Mouse (Mus musculus) activated CD4-positive, CD25-positive, alpha-beta regulatory T cell, adult 4 months (primary cell): ENCODE data around the gene Cbr4. TPM values are rescaled to one million over a fixed set of nuclear protein-coding genes. Genes with fewer than 3 reads are reported as not detected.
A peak's percentile ranks its signal among the peaks of the same experiment; 100 is the strongest.

Experiments
- ATAC-seq: one replicate; pipeline ENCODE4 v1.8.0; 2017
- polyA plus RNA-seq, 2 experiments: library from polyadenylated mRNA; unstranded; fragments of 100-300 nt; shearing (Covaris generic); gene quantifications; one replicate each; pipeline ENCODE4 v1.2.1; 2017

Gene Cbr4
- 10 to 100 TPM; 17.3 to 27.7 TPM for polyA plus RNA-seq

DNA sequence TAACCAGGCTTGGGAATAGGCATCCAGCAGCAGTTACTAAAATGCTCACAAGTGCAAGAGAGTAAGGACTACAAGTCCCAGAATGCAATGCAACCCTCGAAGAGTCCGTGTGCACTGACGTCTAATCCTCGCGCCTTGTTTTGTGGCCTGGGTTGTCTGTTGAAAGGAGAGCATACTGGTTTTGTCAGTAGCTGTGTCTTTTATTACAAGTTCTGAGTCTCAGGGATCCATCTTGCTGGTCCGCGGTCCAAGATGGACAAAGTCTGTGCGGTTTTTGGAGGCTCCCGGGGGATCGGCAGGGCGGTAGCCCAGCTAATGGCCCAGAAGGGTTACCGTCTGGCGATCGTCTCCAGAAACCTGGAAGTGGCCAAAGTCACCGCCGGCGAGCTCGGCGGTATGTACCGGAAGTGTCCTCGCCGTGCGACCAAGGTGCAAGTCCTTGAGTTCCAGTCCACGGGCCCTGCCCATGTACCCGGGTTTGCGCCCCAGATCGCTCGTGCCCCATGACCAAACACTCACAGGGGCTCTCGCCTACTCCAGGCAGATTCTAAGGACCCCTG lies at the start of gene Cbr4:
Gene Cbr4 (plus strand): TSS at position 138 of the 560 bp plus-strand sequence.
- peak; percentile 99 for ATAC-seq

DNA sequence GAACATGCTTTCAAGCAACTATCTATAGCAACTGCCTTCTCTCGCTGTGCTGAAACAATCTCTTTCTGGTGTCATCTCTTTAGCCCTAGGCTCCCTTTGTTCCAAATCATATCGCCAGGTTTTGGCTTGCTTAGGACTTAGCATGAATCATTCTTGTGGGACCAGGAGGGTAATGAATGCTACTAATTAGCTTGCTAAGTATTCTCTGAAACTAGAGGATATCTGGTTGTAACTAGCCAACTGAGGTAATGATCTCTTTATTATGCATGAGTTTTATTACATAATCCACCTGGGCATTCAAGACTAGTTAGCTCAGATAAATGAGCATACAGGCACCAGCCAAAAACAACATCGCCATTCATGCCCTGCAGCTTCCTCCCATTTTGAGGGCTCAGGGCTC lies 44.5 kb upstream of the Cbr4 start:
- ATAC-seq = no peak

DNA sequence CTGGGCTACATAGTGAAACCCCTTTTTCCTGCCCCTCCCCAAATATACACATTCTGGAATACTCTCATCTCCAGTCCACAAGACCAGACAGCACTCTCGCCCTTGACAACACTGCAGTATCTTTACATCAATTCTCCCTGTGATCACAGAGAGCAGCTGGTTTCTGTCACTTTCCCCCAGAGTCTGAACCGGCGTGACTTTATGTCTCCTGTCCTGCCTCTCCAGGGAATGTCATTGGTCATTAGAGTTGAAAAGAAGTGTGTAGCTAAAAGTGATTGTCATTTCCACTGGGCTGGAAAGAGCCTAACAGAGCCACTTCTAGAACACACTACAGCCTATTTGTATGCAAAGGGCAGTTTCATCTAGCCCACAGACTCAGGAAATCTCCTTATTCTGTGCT lies 43.2 kb upstream of the Cbr4 start:
- ATAC-seq = no peak

DNA sequence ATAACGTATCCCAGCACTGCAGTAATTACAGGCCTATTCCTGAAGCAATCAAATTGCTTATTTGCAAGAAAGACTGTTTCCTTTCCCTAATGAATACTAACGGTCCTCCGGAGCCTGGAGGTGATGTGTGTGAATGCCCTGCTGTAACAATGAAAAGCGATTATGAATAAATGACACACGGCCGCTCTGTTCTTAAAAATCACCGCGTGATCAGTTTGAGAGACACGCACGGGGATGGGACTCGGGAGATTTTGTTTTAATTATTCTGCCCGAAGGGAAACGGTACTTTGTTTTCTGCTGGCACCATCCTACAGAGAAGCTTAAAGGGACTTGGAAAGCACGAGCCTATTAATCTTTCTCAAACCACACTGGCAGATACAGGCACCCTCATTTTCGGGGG lies 41.2 kb upstream of the Cbr4 start:
- ATAC-seq = no peak

DNA sequence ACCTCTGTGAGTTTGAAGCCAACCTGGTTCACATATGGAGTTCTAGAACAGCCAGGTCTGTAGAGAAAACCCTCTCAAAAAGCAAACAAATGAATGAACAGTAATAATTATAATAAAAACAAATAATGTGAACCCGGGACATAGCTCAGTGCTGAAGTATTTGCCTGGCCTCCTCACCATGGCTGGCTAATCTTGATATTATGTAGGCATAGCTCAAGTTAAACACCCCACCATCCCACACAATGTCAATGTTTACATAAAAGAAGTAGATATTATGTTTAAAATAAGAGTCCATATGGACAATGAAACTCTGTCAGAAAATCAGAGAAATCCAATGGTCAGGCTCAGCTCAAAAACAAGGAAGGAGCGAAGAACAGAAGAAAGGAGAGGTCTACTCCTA lies 39.4 kb upstream of the Cbr4 start:
- ATAC-seq = no peak

DNA sequence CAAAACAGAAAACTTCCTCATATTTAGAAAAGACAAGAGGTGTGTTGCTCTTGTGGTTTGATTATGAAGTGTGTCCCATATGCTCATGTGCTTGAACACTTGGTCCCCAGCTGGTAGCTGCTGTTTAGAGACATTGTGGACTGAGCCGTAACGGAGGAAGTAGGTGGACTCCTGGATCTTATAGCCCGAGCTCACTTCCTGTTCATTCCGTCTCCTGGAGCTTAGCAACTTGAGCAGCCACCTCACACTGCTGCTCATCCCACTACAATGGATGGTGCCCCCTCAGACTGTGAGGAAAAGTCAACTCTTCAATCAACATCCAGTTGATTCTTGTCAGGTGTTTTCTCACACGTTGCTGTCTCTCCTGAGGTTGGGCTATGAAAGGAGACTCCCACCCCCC lies 38.7 kb upstream of the Cbr4 start:
- peak; percentile 12 for ATAC-seq

DNA sequence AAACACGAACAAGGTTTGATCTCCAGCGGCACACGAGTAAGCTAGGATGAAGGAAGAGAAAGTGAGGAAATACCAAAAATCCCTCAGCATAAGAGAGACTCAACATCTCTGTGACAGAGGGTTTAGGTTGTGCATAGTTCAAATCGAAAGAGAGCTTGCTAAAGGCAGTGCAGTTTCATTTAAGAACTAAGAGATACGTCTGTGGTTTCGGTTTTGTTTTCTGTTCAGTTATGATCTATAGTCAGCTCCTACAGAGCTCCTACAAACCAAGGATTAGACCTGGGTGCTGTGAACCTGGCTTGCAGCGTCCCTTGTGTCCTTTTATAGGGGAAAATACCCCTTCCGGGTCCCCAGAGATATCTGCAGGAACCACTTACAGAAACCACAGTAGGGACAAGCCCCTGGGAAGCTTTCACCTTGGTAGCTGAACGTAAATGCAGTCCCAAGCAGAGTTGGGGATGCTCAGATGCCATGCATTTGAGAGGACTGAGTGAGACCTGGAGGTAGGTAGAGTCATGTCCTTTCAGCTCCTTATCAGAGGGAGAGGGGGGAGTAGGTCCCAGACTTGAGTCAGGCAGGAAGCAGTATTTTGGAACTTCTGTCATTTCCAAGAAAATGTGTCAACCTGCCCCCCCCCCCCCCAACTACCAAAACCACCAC lies 36.5 kb upstream of the Cbr4 start:
- ATAC-seq = peak; percentile 93

DNA sequence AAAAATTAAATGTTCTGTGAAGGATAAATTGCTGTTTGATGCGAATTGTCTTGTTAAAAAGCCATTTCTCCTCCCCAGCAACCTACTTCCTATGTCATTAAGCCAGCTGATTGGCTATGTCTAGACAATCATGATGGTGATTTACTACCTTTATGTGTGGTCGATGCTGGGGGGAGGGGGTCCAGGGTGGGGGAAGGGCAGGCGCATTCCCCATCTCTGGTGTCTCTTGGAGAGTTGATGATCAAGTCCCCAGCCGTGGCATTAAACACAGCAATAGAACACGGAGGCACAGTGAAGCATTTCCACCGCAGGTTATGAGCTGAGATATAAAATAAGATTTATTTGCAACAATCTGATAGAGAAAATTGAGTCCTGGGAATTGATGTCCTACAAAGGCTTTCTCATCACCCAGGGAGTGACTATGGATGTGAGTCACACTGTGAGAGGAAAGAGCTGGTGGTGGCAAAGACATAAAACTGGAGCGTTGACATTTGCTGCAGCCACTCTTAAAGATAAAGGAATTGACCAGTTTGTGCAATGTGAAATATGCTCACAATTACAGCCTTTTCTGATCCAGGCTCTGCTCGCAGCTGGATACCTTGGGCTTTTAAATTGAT lies 35.7 kb upstream of the Cbr4 start:
- ATAC-seq = no peak

DNA sequence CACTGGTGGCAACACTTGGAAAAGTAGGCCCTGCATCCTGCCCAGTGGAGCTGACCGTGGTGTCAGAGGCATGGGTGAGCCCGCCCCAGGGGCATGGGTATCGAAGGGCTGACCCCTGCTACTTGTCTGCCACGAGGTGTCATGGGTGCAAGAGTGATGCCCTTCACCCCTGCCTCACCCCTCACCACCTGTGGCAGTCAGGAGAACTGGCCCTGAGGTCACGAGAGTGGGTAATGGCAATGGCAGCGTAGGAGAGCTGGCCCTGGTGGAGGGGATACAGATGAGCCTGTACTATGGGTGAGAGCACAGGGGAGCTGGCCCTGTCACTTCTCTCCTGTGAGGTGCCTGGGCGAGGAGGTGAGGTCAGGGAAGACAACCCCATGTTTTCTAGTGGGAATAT lies 27.8 kb upstream of the Cbr4 start:
- ATAC-seq = no peak

DNA sequence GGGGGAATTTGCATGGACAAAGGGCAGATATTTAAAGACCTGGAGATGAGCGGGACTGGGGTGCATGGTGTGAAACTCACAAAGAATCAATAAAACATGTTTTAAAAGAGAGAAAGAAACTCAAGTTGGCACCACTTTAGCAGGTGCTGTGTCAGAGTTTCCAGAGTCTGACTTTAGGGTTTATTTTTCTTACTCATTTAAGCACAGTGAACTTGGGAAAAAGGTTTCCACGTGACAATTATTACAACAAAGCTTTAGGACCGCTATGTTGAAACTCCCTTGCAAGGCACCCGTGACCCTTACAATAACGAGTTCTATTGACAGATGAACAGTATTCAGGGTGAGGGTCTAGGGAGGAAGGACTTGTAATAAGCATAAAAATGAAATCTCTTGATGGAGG lies 25.3 kb upstream of the Cbr4 start:
- ATAC-seq = no peak

DNA sequence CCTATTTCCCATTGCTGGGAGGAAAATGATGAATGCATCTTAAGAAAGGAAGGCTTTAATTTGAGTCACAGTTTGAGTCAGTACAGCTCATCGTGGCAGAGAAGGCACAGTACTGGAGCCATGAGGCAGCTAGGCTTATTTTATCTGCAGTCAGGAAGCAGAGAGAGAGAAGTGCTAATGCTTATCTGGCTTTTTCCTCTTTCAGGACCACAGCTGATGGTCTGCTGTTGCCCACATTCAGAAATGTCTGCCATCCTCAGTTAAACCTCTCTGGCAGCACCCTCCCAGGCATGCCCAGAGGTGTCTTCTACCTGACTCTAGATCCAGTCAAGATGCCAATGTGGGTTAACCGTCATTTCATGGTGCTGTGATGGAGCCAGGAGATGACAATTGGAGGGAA lies 23.1 kb upstream of the Cbr4 start:
- ATAC-seq = no peak

DNA sequence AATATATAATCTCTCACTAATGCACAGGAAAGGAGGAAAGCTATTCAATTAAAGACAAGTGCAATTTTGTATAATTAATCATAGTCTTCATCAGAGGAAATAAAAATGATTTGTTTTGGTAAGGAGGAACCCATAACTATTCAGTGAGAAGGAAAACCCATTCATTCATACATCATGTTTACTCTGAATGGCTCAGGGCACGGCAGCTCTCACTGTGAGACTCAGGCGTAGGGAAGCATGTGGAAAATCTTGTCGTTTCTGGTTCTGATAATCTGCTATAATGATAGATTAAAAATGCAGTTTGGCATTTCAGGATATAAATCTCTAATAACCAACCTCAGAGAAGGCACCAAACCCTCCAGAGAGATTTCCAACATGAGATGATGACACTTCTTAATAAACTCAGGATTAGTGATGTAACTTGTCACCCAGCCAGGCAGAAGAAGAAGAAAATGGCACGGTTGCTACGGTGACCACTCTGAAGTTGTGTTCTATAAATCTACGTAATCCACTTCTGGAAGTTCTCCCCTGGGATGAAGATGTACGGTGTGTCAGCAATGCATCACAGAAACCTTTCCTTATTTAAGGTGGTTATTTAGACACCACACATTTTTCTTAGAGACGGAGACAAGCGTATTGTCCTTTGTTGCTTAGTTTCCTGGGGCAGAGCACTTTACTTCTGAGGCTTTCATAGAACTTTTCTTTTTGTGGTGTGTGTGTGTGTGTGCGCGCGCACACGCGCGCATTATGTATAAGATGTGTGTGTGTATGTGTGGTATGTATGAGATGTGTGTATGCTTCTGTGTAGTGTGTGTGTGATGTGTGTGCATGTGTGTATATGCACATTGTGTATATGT lies 20.6 kb upstream of the Cbr4 start:
- no peak for ATAC-seq

DNA sequence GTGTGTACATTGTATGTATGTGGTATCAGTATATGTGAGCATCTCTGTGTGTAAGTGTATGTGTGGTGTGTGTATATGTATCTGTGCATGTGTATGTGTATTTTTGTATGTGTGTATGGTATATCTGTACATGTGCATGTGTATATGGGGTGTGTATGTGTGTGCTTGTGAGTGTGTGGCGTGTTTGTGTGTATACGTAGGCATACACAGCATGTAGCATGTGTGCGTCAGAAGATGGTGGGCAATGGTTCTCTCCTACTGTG lies 20.1 kb upstream of the Cbr4 start:
- ATAC-seq = no peak

DNA sequence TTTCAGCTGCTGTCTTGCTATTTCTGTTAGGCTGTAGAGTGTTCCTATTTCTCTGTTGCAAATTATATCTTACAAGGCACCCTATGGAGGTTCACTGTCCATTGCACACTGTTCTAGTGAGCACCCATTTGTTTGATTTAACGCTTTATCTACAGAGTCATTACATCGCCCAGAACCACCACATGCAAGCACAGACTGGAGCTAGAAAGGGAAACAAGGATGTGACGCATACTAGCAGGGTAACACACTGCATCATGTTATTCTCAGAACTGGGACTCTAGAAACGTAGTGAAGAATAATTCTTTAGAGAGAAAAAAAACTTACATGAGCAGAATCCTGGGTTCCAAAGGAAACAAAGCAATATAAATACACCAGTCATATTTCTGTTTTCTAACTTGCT lies 17.3 kb upstream of the Cbr4 start:
- ATAC-seq = no peak

DNA sequence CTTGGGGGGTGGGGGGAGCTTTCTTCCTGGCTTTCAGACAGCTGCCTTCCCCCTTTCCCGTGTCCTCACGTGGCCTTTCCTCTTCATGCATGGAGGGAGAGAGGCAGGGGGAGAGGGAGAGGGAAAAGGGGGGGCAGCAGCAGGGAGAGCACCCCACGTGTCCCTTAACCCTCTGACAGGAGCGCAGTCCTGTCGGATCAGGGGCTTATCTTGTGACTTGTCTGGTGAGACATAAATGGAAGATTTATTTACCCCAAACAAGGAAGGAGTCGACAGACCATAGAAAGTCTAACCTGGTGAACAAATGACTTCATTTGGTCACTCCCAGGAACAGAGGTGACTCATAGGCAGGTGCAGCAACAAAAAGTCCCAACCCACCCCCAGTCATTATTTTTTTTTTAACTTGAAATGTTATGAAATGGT lies 12.3 kb upstream of the Cbr4 start:
- no peak for ATAC-seq

DNA sequence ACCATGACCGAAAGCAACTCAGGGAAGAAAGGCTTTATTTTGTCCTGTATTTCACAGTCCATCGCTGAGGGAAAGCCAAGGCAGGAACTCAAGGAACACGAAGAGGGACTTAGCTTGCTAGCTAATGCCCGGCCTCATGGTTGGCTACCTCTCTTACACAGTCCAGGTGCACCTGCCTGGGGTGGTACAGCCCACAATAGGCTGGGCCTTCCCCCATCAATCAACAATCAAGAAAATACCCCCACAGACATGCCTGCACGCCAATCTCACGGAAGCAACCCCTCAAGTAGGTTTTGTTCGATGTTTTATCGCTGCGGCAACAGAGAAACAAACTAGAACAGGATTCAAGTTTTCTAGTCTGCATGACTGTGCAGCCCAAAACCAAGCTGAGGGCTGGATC lies 11.4 kb upstream of the Cbr4 start:
- ATAC-seq = no peak

DNA sequence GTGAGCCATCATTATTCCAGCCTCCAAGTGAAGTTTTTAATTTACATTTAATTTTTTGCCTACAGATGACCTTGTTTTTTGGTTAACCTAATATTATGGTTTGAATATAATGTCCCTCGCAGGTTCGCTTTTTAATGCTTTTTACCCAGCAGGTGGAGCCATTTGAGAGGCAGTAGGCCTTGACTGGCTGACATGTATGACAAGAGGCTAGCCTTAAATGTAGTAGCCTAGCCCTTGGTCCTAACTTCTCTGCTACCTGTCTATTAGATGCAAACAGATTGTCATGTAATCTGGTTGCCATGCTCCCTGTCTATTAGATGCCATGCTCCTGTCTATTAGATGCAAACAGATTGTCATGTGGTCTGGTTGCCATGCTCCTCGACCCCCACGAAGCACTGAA lies 9.4 kb upstream of the Cbr4 start:
- no peak for ATAC-seq

DNA sequence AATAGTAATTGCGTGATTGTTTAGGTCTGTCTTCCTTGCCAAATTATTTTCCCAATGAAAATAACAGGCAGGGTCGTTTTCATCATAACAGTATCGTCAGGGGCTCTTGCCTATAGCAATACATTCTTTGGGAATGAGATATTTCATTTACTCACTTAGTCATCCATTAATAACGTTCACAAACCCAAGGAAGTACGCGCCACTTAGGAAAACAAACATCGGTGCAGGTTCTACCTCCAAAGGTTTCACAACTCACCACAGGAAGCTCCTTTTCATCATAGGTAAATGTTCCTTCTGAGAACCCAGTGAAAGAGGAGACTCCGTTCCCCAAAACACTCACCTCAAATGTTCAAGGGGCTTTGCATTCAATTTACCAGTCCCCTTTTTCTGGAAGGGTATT lies 8.7 kb upstream of the Cbr4 start:
- no peak for ATAC-seq

DNA sequence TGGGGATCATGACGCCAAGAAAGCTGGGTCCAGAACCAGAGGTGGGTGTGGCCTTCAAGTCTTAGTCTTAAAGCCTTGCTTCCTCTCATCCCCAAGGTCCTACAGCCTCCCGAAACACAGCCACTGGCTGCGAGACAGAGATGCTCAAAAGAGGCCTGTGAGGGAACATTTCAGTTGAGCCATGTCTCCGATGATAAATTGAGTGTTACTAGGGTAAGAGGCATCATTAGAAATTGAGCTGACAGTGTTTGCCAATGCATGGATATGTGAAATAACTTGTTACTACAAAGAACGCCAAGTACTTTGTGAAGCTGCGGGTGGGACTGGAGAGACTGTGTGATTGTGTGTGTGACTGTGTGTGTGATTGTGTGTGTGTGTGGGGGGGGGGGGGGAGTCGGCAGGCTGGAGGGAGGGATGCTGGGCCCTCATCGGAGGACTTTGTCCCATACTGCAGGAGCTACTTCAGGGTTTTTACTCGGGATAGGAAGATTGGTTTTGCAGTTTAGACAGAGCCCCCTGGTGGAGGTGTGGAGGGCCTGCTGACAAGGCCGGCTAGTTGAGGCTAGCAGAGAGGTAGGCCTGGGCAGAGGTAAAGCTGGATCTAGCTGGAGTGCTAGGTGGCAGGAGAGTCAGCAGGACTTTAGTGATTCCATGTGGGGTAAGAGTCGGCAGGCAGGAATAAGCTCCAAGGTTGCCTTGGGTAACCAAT lies 7.9 kb upstream of the Cbr4 start:
- ATAC-seq = peak; percentile 82

DNA sequence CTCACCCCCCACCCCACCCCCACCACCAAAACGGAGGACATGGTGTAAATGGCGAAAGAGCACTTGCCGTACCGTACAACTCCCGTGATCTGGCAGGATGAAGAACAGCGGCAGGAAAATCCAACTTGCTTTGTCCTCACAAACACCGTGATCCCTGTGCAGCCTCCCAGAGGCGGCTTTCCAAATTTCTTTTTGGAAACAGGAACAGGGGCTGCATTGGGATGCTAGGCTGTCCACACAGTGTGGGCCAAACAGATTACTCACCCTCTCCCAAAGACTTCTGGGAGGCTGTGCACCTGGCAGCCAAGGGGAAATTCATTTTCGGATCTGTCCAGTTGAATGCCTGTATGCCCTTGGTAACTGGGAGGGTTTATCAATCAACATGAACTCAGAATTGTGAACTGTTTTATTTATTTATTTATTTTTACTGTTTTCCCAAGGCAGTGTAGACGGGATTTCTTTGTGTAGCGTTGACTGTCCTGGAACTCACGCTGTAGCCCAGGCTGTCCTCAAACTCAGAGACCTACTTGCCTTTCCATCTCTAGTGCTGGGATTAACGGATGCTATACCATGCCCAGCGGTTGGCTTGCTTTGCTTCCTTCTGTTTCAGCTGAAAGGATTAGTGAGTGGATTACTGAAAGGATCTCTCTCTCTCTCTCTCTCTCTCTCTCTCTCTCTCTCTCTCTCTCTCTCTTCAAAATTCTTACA lies 7.1 kb upstream of the Cbr4 start:
- ATAC-seq = no peak

DNA sequence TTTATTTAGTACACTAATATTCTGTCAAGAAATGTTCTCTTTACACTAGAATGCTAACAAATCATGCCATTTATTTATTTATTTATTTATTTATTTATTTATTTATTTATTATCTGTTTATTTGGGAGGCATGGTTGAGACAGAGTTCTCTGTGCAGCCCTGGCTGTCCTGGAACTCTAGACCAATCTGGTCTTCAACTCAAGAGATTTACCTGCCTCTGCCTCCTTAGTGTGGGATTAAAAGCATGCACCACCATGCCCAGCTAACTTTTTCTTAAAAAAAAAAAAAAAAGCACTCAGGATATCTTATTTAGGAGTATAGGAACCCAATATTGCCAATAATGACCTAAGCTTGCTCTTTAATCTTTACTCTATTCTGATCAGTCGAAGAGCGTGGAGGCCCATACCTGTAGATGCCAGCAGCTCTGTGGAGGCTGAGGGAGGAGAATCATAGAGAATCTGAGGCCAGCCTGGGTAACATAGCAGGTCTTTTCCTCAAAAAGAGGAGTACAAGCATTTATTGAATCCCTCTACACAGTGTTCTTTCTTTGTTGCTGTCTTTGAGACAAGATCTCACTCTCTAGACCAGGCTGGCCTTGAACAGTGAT lies 508 bp upstream of the Cbr4 start:
- no peak for ATAC-seq

DNA sequence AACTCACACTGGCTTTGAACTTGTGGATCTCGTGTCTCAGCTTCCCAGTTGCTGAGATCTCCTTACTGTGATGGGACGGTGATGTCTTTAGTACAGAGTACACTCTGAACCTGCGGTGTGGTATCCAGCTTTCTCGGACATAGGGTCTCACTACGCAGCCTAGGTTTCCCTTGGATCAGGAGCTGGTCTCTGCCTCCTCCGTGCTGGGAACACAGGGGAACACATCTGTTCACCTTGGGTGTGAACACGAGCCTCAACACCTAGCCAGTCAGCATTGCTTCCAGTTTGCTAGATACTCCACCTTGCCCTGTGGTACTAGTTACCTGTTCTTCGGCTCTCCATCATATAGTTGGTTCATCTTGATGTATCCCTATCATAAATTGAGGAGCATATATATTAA lies 1.1 kb downstream of the Cbr4 start:
- ATAC-seq = no peak
